Mouse (Mus musculus) heart, embryonic 12.5 days (tissue): Measurements from ENCODE around the gene Tomm20. TPM values are rescaled to one million over a fixed set of nuclear protein-coding genes. Genes with fewer than 3 reads are reported as not detected.
"Not testable (repeated sequence)": the region's sequence is repeated elsewhere in the genome, so short reads cannot be mapped to it uniquely, and the experiment has no call there.

ENCODE experiments used
- ATAC-seq: fragments of 200-750 bp; cut with Nextera tagmentation; 2 replicates; pipeline ENCODE4 v1.8.0; 2017; ENCODE audit warnings: moderate TSS enrichment, moderate library complexity; ENCODE audit not compliant: insufficient number of reproducible peaks, low FRiP score
- H3K27ac ChIP-seq: fragments of 300-500 bp; sonication (generic); 2 replicates; pipeline ENCODE4 v1.5.1; 2016; ENCODE audit warnings: mild to moderate bottlenecking, moderate library complexity; ENCODE audit not compliant: poor library complexity, severe bottlenecking
- H3K27me3 ChIP-seq: fragments of 300-500 bp; sonication (generic); replicated peaks from 2 replicates; pipeline ENCODE4 v1.6.1; 2016; ENCODE audit warnings: mild to moderate bottlenecking, moderate library complexity
- H3K36me3 ChIP-seq: fragments of 300-500 bp; sonication (generic); 2 replicates; pipeline ENCODE4 v1.6.1; 2016; ENCODE audit warnings: mild to moderate bottlenecking, moderate library complexity
- H3K4me1 ChIP-seq: fragments of 300-500 bp; sonication (generic); replicated peaks from 2 replicates; pipeline ENCODE4 v1.6.1; 2016; ENCODE audit warnings: mild to moderate bottlenecking
- H3K4me2 ChIP-seq: fragments of 300-500 bp; sonication (generic); 2 replicates; pipeline ENCODE4 v1.6.1; 2016; ENCODE audit warnings: mild to moderate bottlenecking, moderate library complexity
- H3K4me3 ChIP-seq: fragments of 300-500 bp; sonication (generic); 2 replicates; pipeline ENCODE4 v1.5.1; 2016; ENCODE audit warnings: mild to moderate bottlenecking
- H3K9ac ChIP-seq: fragments of 300-500 bp; sonication (generic); 2 replicates; pipeline ENCODE4 v1.6.1; 2016; ENCODE audit warnings: mild to moderate bottlenecking, moderate library complexity
- H3K9me3 ChIP-seq: fragments of 300-500 bp; sonication (generic); replicated peaks from 2 replicates; pipeline ENCODE4 v1.6.1; 2016; ENCODE audit warnings: mild to moderate bottlenecking, moderate library complexity
- WGBS: fragments of 180-500 bp; shearing (Covaris S2); methylation state at CpG from one replicate; pipeline ENCODE4 v1.1.7; 2016; 5-methylcytosine and 5-hydroxymethylcytosine counted together
- polyA plus RNA-seq: library from polyadenylated mRNA; unstranded; fragments of >200 nt; fragmentation: Nextera tagmentation; extraction: Ambion mirVana; gene quantifications from 2 replicates; pipeline ENCODE4 v1.2.1, GENCODE M21; 2016

Gene Tomm20
- polyA plus RNA-seq, 1 experiment from 2014 or later = 211 TPM

DNA sequence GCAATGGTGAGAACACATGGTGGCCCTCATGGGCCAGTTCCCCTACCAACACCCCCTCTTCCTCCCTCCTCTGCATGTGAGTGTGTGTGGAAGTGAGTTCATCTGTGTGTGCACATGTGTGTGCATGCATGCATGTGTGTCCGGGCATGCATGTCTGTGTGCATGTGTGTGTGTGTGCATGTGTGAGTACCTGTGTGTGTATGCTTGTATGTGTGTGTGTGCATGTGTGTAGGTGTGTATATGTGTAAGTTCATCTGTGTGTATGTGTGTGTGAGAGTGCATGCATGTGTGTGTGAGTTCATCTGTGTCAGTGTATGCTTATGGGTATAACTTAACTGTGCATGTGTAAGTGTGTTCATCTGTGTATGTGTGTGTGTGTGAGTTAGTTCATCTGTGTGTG, 27.3 kb downstream of the Tomm20 start:
- Histone ChIP-seq H3K4me3 (no peak overlapping the region), H3K27me3 (no peaks in the 10 kb centered on the region), H3K36me3 (peaks cover 5% of the 10 kb centered on the region; the same call in 1 of the 2 replicates), H3K27ac (no peak overlapping the region), H3K9ac (no peak overlapping the region), H3K4me2 (no peak overlapping the region), H3K4me1 (peaks cover 42% of the 10 kb centered on the region), H3K9me3 (no peaks in the 10 kb centered on the region)
- WGBS = 82% methylated on average over 1 of the region's 1 CpGs
- ATAC-seq = no peak

DNA sequence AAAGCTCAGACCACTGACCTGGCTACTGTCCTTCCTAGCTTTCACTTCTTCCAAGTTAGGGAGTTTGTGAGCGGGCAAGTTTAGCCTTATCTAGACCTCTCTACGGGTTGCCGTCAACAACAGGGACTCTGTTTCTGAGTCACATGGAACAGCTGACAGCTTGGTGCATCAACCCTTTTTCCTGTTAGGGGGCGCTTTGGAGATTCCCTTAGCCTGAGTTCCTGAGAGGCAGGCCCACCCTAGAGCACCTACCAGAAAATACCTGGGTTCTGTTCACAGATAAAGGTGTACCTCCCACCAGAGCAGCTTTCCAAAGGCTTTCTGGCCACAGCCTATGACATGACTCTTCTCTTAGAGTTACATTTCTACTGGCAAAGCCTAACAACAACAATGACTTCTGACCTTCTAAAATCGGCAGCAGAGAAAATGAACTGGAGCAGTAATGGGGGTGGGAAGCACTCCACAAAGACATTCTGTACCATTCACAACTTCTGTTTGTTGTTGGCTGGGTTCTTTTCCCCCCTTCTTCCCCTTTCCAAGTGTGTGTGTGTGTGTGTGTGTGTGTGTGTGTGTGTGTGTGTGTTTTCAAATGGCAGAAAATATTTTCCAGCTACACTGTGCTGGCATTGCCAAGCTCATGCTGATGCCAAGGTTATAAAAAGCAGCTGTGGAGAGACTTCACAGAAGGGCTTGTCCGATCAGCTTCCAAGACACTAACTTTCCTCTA, 28.3 kb downstream of the Tomm20 start:
- Histone ChIP-seq H3K27me3 (no peaks in the 10 kb centered on the region), H3K4me1 (peaks cover 49% of the 10 kb centered on the region), H3K36me3 (no peaks in the 10 kb centered on the region), H3K9ac (no peak overlapping the region), H3K27ac (no peak overlapping the region), H3K9me3 (no peaks in the 10 kb centered on the region), H3K4me3 (no peak overlapping the region), H3K4me2 (no peak overlapping the region)
- no peak for ATAC-seq
- 24% methylated on average over 6 of the region's 6 CpGs for WGBS

GRCm38 (mm10) chr8:126916611-126917010, 29.0 kb downstream of the Tomm20 start:
- Histone ChIP-seq H3K4me1 (peaks cover 49% of the 10 kb centered on the region), H3K27ac (no peak overlapping the region), H3K9ac (no peak overlapping the region), H3K4me3 (no peak overlapping the region), H3K4me2 (no peak overlapping the region), H3K9me3 (no peaks in the 10 kb centered on the region), H3K27me3 (no peaks in the 10 kb centered on the region), H3K36me3 (no peaks in the 10 kb centered on the region)
- WGBS = 81% methylated on average over 4 of the region's 4 CpGs
- ATAC-seq = no peak

- Histone ChIP-seq H3K9ac (no peak overlapping the region), H3K36me3 (no peaks in the 10 kb centered on the region), H3K4me2 (no peak overlapping the region), H3K4me1 (peaks cover 50% of the 10 kb centered on the region), H3K27ac (no peak overlapping the region), H3K9me3 (no peaks in the 10 kb centered on the region), H3K27me3 (no peaks in the 10 kb centered on the region), H3K4me3 (no peak overlapping the region)
- 27% methylated on average over 10 of the region's 10 CpGs for WGBS
- ATAC-seq = no peak
Measured at GRCm38 (mm10) chr8:126914609-126915375, 30.9 kb downstream of the Tomm20 start.

DNA sequence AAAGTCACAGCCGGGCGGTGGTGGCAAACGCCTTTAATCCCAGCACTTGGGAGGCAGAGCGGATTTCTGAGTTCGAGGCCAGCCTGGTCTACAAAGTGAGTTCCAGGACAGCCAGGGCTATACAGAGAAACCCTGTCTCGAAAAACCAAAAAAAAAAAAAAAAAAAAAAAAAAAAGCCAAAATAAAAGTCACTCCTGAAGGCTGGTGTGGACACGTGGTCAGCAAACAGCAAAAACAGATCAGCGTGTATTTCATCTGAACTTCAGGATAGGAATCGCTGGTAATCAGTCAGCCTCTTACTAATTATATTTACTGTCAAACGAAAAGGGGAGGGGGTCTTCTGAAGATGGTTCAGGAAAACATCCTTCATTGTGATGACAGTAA, 31.5 kb downstream of the Tomm20 start:
- H3K4me3 ChIP-seq, H3K27me3 ChIP-seq, H3K9ac ChIP-seq, H3K4me2 ChIP-seq, H3K27ac ChIP-seq, H3K9me3 ChIP-seq, H3K36me3 ChIP-seq, ATAC-seq: not testable (repeated sequence)
- 66% methylated on average over 10 of the region's 10 CpGs for WGBS
- H3K4me1 ChIP-seq = peaks cover 50% of the 10 kb centered on the region

DNA sequence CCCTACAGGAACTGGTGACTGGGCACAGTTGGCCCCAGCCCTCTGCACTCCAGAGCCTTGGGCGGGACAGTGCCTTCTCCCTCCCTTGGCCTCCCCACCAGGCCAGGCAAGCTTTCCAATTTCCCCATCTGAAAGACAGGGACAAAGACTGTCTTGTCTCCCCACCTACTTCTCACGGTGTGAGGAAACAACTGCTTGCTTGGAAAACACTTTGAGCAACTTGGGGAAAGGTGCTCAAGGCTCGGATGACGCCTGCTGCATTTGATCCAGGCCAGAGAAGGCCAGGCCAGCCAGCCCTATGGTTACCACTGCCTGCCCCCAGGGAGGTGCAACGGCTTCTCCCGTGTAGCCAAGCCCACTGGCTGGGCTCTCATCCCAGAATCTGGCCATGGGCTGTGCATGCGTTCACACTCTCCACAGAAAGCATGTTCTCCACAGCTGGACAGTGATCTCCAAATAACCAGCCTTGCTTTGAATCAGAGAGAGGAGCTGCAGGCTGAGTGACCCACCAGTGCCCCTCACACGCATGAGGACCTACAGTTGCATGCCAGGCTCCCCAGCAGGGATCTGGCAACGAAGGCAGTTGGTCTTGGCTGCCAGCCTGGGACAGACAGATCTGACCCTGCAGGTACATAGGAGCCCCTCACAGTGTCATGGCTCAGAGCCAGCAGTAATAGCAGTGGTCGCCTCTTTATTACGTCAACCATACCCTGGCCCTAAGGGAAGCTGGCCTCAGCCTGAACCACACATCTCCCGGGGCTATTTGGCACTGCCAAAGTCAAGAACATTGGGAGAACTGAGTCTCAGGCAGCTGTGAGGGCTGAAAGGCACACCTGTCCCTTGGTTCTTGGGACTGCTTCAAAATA, 32.2 kb downstream of the Tomm20 start:
- ATAC-seq = no peak

GRCm38 (mm10) chr8:126909371-126909802, 36.3 kb downstream of the Tomm20 start:
- 0 out of 2 replicates have a peak overlapping the region, but pooled peaks have one; percentile 9 for H3K9ac ChIP-seq
- no peaks in the 10 kb centered on the region for H3K27me3 ChIP-seq
- no peaks in the 10 kb centered on the region; the same call in 1 of the 2 replicates for H3K9me3 ChIP-seq
- no peak overlapping the region for H3K4me3 ChIP-seq
- H3K27ac ChIP-seq = no peak overlapping the region; the same call in 1 of the 2 replicates
- 67% methylated on average over 10 of the region's 10 CpGs for WGBS
- ATAC-seq = no peak
- no peak overlapping the region for H3K4me2 ChIP-seq
- H3K36me3 ChIP-seq = no peaks in the 10 kb centered on the region
- H3K4me1 ChIP-seq = peaks cover 30% of the 10 kb centered on the region

More for the DNA sequence above, 32.2 kb downstream of the Tomm20 start:
- H3K27me3 ChIP-seq = no peaks in the 10 kb centered on the region
- H3K27ac ChIP-seq = no peak overlapping the region
- H3K36me3 ChIP-seq = no peaks in the 10 kb centered on the region
- H3K4me1 ChIP-seq = peaks cover 51% of the 10 kb centered on the region
- H3K9me3 ChIP-seq = no peaks in the 10 kb centered on the region
- H3K4me3 ChIP-seq = no peak overlapping the region
- 55% methylated on average over 12 of the region's 12 CpGs for WGBS
- no peak overlapping the region for H3K4me2 ChIP-seq
- H3K9ac ChIP-seq = no peak overlapping the region

DNA sequence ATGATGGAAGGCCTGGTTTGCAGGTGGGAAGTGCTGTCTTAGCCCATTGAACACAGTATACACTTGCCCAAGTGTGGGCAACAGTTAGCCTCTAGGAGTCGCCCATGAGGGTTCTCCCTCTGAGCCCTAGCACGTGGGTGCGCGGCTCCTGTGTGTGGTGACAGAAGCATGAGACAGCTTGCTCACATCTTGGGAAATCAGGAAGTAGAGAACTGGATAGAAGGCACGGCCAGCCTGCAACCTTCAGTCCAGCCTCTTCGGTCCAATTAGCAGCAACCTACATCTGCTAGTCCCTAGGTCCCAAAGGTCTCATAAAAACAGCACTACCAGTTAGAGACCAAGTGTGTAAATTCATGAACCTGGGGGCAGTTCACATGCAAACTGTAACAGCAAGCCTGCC, 36.8 kb downstream of the Tomm20 start:
- 56% methylated on average over 6 of the region's 6 CpGs for WGBS
- H3K27me3 ChIP-seq = no peaks in the 10 kb centered on the region
- H3K36me3 ChIP-seq = no peaks in the 10 kb centered on the region
- no peaks in the 10 kb centered on the region; the same call in 1 of the 2 replicates for H3K9me3 ChIP-seq
- H3K4me1 ChIP-seq = peaks cover 27% of the 10 kb centered on the region
- ATAC-seq = no peak
- no peak overlapping the region for H3K9ac ChIP-seq
- no peak overlapping the region for H3K4me2 ChIP-seq
- no peak overlapping the region for H3K4me3 ChIP-seq
- H3K27ac ChIP-seq = no peak overlapping the region

GRCm38 (mm10) chr8:126907968-126908367, 37.7 kb downstream of the Tomm20 start:
- Histone ChIP-seq H3K4me2 (no peak overlapping the region), H3K27me3 (no peaks in the 10 kb centered on the region), H3K9ac (no peak overlapping the region), H3K27ac (no peak overlapping the region), H3K36me3 (no peaks in the 10 kb centered on the region), H3K4me1 (peaks cover 18% of the 10 kb centered on the region), H3K9me3 (no peaks in the 10 kb centered on the region; the same call in 1 of the 2 replicates), H3K4me3 (no peak overlapping the region)
- ATAC-seq = no peak
- WGBS = 83% methylated on average over 9 of the region's 9 CpGs

DNA sequence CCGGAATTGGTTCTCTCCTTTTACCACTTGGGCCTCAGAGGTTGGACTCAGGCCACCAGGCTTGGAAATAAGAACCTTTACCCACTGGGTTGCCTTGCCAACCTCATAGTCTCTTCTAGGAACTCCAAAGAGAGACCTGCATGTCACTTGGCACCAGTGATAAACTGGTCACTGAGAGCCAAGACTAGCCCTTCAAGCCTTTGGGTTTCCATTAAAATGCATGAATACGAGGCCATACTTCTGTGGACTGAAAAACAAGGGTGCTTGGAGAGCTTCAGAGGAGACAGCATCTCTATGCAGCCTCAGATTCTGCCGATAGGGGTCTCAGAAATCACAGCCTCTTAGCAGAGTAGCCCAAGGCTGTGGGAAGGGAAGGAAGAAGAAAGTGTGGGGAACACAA, 38.3 kb downstream of the Tomm20 start:
- 71% methylated on average over 3 of the region's 3 CpGs for WGBS
- H3K4me3 ChIP-seq = no peak overlapping the region
- peaks cover 15% of the 10 kb centered on the region for H3K4me1 ChIP-seq
- no peak overlapping the region for H3K9ac ChIP-seq
- no peaks in the 10 kb centered on the region for H3K36me3 ChIP-seq
- no peak for ATAC-seq
- H3K27ac ChIP-seq = no peak overlapping the region
- no peaks in the 10 kb centered on the region for H3K27me3 ChIP-seq
- H3K9me3 ChIP-seq = no peaks in the 10 kb centered on the region; the same call in 1 of the 2 replicates
- no peak overlapping the region for H3K4me2 ChIP-seq

DNA sequence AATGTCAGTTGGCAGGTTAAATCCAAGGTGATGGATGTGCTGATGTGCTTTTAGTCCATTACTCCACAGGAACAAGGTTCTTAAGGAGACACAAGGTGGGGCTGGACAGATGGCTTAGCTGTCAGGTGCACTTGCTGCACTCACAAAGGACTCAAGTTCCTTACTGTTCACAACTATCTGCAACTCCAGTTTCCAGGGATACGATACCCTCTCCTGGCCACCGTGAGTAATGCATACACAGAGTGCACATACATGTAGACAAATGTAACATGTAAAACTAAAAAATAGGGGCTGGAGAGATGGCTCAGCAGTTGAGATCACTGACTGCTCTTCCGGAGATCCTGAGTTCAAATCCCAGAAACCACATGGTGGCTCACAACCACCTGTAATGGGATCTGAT, 40.3 kb downstream of the Tomm20 start:
- peaks cover 15% of the 10 kb centered on the region for H3K4me1 ChIP-seq

More for the DNA sequence above, 40.3 kb downstream of the Tomm20 start:
- Histone ChIP-seq H3K9ac (no peak overlapping the region), H3K36me3 (no peaks in the 10 kb centered on the region), H3K27me3 (no peaks in the 10 kb centered on the region), H3K9me3 (no peaks in the 10 kb centered on the region; the same call in 1 of the 2 replicates), H3K27ac (no peak overlapping the region), H3K4me3 (no peak overlapping the region), H3K4me2 (no peak overlapping the region)
- WGBS = 82% methylated on average over 3 of the region's 3 CpGs
- no peak for ATAC-seq
